Mouse (Mus musculus) midbrain, embryonic 13.5 days (tissue): Measurements from ENCODE around the gene Gbx2. TPM values are rescaled to one million over a fixed set of nuclear protein-coding genes. Genes with fewer than 3 reads are reported as not detected.

ENCODE experiments used
- ATAC-seq: fragments of 200-750 bp; cut with Nextera tagmentation; 2 replicates; pipeline ENCODE4 v1.8.0; 2017; ENCODE audit warnings: mild to moderate bottlenecking, moderate TSS enrichment, moderate library complexity
- H3K27ac ChIP-seq: fragments of 300-500 bp; sonication (generic); 2 replicates; pipeline ENCODE4 v1.5.1; 2015; ENCODE audit warnings: inconsistent platforms, mild to moderate bottlenecking, moderate library complexity
- H3K27me3 ChIP-seq: fragments of 300-500 bp; sonication (generic); 2 replicates; pipeline ENCODE4 v1.6.1; 2015; ENCODE audit warnings: mild to moderate bottlenecking, inconsistent platforms
- H3K36me3 ChIP-seq: fragments of 300-500 bp; sonication (generic); 2 replicates; pipeline ENCODE4 v1.6.1; 2015; ENCODE audit warnings: mild to moderate bottlenecking, inconsistent platforms
- H3K4me1 ChIP-seq: fragments of 300-500 bp; sonication (generic); replicated peaks from 2 replicates; pipeline ENCODE4 v1.6.1; 2015; ENCODE audit warnings: inconsistent platforms
- H3K4me2 ChIP-seq: fragments of 300-500 bp; sonication (generic); replicated peaks from 2 replicates; pipeline ENCODE4 v1.6.1; 2015; ENCODE audit warnings: moderate library complexity, mild to moderate bottlenecking, inconsistent platforms
- H3K4me3 ChIP-seq: fragments of 300-500 bp; sonication (generic); replicated peaks from 2 replicates; pipeline ENCODE4 v1.5.1; 2015; ENCODE audit warnings: mild to moderate bottlenecking, inconsistent platforms
- H3K9ac ChIP-seq: fragments of 300-500 bp; sonication (generic); replicated peaks from 2 replicates; pipeline ENCODE4 v1.6.1; 2015; ENCODE audit warnings: mild to moderate bottlenecking, inconsistent platforms
- H3K9me3 ChIP-seq: fragments of 300-500 bp; sonication (generic); 2 replicates; pipeline ENCODE4 v1.6.1; 2016; ENCODE audit warnings: mild to moderate bottlenecking, inconsistent platforms
- WGBS: fragments of 180-500 bp; shearing (Covaris S2); methylation state at CpG from one replicate; pipeline ENCODE4 v1.1.7; 2015; 5-methylcytosine and 5-hydroxymethylcytosine counted together
- polyA plus RNA-seq: library from polyadenylated mRNA; unstranded; fragments of >200 nt; fragmentation: Nextera tagmentation; extraction: Ambion mirVana; gene quantifications from 2 replicates; pipeline ENCODE4 v1.2.1, GENCODE M21; 2015

Gene Gbx2
- polyA plus RNA-seq, 1 experiment from 2014 or later, result 33.3 TPM

GRCm38 (mm10) chr1:89933786-89934185, 2.8 kb upstream of the Gbx2 start:
- Histone ChIP-seq H3K4me2 (peak overlapping the region; percentile 11), H3K9me3 (no peaks in the 10 kb centered on the region), H3K27me3 (peaks cover 100% of the 10 kb centered on the region), H3K4me3 (peak overlapping the region; percentile 11; the same call in 1 of the 2 replicates), H3K4me1 (peaks cover 68% of the 10 kb centered on the region), H3K9ac (no peak overlapping the region), H3K27ac (no peak overlapping the region), H3K36me3 (no peaks in the 10 kb centered on the region)
- no peak for ATAC-seq
- WGBS, result under 1% methylated on average over 21 of the region's 21 CpGs

- Histone ChIP-seq H3K9ac (no peak overlapping the region), H3K27me3 (peaks cover 100% of the 10 kb centered on the region), H3K4me3 (no peak overlapping the region), H3K9me3 (no peaks in the 10 kb centered on the region), H3K4me1 (peaks cover 73% of the 10 kb centered on the region), H3K36me3 (no peaks in the 10 kb centered on the region), H3K4me2 (peak overlapping the region; percentile 60; the same call in 1 of the 2 replicates), H3K27ac (peak overlapping the region; percentile 14)
- 5% methylated on average over 6 of the region's 6 CpGs for WGBS
- no peak for ATAC-seq
Measured at GRCm38 (mm10) chr1:89933028-89933427, 2.0 kb upstream of the Gbx2 start.

DNA sequence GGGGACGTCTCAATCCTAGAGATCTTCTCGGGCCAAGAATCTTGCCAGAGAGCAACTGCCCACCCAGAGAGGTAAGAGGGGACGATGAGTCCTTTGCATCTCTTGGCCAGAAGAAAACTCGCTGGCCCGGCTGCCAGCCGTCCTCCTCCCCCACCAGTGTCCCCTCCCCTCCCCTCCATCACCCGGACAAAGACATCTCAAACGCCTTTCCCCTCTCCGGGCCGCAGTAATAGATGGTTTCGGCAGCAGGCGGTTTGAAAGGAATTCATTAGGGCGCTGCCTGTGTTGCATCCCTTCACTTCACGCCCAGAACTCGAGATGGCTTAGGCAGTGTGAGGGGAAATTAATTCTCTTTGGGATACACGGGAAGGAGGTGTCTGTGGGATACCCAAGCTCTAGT, 1.6 kb upstream of the Gbx2 start:
- Histone ChIP-seq H3K9ac (no peak overlapping the region), H3K4me3 (no peak overlapping the region), H3K27me3 (peaks cover 100% of the 10 kb centered on the region), H3K4me1 (peaks cover 73% of the 10 kb centered on the region), H3K9me3 (no peaks in the 10 kb centered on the region), H3K27ac (no peak overlapping the region; the same call in 1 of the 2 replicates), H3K4me2 (peak overlapping the region; percentile 60), H3K36me3 (no peaks in the 10 kb centered on the region)
- under 1% methylated on average over 16 of the region's 16 CpGs for WGBS
- no peak for ATAC-seq

DNA sequence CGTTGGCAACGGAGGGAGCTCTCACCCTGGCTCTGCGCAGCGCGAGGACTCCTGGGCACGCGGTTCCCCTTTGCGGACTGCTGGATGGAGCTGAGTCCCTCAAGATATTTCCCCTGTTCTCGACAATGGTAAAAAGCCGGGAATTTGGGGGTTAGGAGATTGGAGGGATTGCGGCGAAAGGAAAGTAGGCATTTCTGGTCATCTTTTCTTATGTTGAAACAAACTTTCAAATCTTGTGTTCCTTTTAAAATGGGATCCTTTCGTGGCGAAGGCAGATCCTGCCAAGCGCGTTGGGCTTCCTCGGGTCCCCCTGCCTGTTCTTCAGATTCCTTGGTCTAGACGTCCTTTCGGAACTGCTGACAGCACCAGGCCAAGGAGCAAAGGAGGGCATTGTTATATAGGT, 1.0 kb upstream of the Gbx2 start:
- no peak for ATAC-seq
- peaks cover 76% of the 10 kb centered on the region for H3K4me1 ChIP-seq
- peak overlapping the region; percentile 46; the same call in 1 of the 2 replicates for H3K9ac ChIP-seq
- no peaks in the 10 kb centered on the region for H3K9me3 ChIP-seq
- under 1% methylated on average over 19 of the region's 19 CpGs for WGBS
- no peaks in the 10 kb centered on the region for H3K36me3 ChIP-seq
- H3K27ac ChIP-seq, result no peak overlapping the region
- H3K4me3 ChIP-seq, result peak overlapping the region; percentile 44
- peaks cover 100% of the 10 kb centered on the region for H3K27me3 ChIP-seq
- H3K4me2 ChIP-seq, result peak overlapping the region; percentile 60

DNA sequence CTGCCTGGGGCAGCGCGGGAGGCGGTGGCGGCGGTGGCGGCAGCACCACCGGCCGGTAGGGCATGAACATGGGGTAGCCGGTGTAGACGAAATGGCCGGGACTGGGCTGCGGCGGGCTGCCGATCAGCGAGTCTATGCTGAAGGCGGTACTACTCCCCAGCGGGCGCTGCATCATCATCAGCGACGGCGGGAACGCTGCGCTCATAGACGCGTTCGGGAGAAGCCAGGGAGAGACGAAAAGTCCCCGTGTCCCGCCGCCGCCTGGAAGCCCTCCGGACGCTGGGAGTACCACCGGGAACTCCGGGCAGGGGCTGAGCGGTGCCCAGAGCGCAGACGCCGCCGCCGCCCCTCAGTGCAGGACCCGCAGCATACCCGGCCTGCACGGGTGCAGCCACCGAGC, 428 bp downstream of the Gbx2 start:
- peak overlapping the region; percentile 60 for H3K4me2 ChIP-seq
- H3K9me3 ChIP-seq, result no peaks in the 10 kb centered on the region
- WGBS, result under 1% methylated on average over 45 of the region's 45 CpGs
- peaks cover 100% of the 10 kb centered on the region for H3K27me3 ChIP-seq
- peak overlapping the region; percentile 60 for H3K9ac ChIP-seq
- H3K4me1 ChIP-seq, result peaks cover 80% of the 10 kb centered on the region
- H3K4me3 ChIP-seq, result peak overlapping the region; percentile 44
- peak overlapping the region; percentile 68 for H3K27ac ChIP-seq
- peak; percentile 49 for ATAC-seq
- H3K36me3 ChIP-seq, result no peaks in the 10 kb centered on the region

DNA sequence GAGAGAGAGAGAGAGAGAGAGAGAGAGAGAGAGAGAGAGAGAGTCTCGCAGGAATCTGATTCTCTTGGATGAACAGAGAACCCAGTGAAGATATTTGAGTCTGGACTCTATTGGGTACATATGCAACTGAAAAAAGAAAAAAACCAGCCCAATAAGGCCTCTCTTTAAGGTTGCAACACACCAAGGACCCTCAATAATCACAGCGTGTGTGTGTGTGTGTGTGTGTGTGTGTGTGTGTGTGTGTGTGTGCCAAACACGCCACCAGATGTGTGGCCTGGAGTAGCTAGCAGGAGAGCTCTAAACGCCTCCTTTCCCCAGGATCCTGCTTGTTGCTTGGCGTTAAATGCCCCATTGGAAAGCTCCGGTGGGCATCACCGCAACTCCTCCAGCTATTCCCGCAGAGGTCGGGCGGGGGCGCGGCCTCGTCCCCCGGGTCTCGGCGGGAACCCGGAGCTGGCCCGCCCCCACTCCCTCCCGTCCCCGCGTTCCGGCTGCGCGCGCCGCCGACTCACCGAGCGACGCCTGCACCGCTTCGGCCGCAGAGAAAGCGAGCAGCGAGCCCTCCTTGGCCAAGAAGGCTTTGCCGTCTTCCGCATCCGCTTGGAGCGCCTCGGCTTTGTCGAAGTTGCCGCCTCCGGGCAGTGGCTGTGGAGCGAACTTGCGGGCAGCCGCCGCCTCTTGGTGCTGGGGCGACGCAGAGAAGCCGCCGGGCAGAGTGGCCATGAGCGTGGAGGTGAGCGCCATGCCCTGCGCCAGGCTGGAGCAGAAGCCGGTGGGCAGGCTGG, 1.1 kb downstream of the Gbx2 start:
- peaks cover 100% of the 10 kb centered on the region for H3K27me3 ChIP-seq
- H3K9ac ChIP-seq, result peak overlapping the region; percentile 60
- no peak for ATAC-seq
- WGBS, result under 1% methylated on average over 55 of the region's 55 CpGs
- H3K27ac ChIP-seq, result peak overlapping the region; percentile 68
- H3K9me3 ChIP-seq, result no peaks in the 10 kb centered on the region
- peak overlapping the region; percentile 60 for H3K4me2 ChIP-seq
- peak overlapping the region; percentile 44 for H3K4me3 ChIP-seq
- no peaks in the 10 kb centered on the region for H3K36me3 ChIP-seq
- peaks cover 78% of the 10 kb centered on the region for H3K4me1 ChIP-seq

GRCm38 (mm10) chr1:89929181-89929580, 1.8 kb downstream of the Gbx2 start:
- H3K9ac ChIP-seq, result peak overlapping the region; percentile 60
- no peak overlapping the region for H3K27ac ChIP-seq
- peaks cover 100% of the 10 kb centered on the region for H3K27me3 ChIP-seq
- no peaks in the 10 kb centered on the region for H3K36me3 ChIP-seq
- 0% methylated on average over 6 of the region's 6 CpGs for WGBS
- ATAC-seq, result no peak
- H3K4me1 ChIP-seq, result peaks cover 75% of the 10 kb centered on the region
- peak overlapping the region; percentile 33; the same call in 1 of the 2 replicates for H3K4me2 ChIP-seq
- peak overlapping the region; percentile 44 for H3K4me3 ChIP-seq
- H3K9me3 ChIP-seq, result no peaks in the 10 kb centered on the region

- Histone ChIP-seq H3K9me3 (no peaks in the 10 kb centered on the region), H3K36me3 (no peaks in the 10 kb centered on the region), H3K27me3 (peaks cover 100% of the 10 kb centered on the region), H3K4me3 (peak overlapping the region; percentile 44), H3K4me1 (peaks cover 73% of the 10 kb centered on the region), H3K9ac (peak overlapping the region; percentile 60), H3K27ac (no peak overlapping the region), H3K4me2 (peak overlapping the region; percentile 33)
- no peak for ATAC-seq
- 3% methylated on average over 25 of the region's 25 CpGs for WGBS
Measured at GRCm38 (mm10) chr1:89928676-89929075, 2.3 kb downstream of the Gbx2 start.

- peaks cover 100% of the 10 kb centered on the region for H3K27me3 ChIP-seq
- H3K27ac ChIP-seq, result no peak overlapping the region
- peak overlapping the region; percentile 33 for H3K4me2 ChIP-seq
- 1% methylated on average over 36 of the region's 36 CpGs for WGBS
- H3K36me3 ChIP-seq, result no peaks in the 10 kb centered on the region
- peaks cover 78% of the 10 kb centered on the region for H3K4me1 ChIP-seq
- H3K4me3 ChIP-seq, result peak overlapping the region; percentile 44
- H3K9me3 ChIP-seq, result no peaks in the 10 kb centered on the region
- no peak for ATAC-seq
- peak overlapping the region; percentile 40; the same call in 1 of the 2 replicates for H3K9ac ChIP-seq
Measured at GRCm38 (mm10) chr1:89927061-89927661, 3.8 kb downstream of the Gbx2 start.

- peak overlapping the region; percentile 44 for H3K4me3 ChIP-seq
- peak overlapping the region; percentile 33 for H3K4me2 ChIP-seq
- H3K9ac ChIP-seq, result 0 out of 2 replicates have a peak overlapping the region, but pooled peaks have one; percentile 20
- no peak for ATAC-seq
- H3K27me3 ChIP-seq, result peaks cover 100% of the 10 kb centered on the region
- no peaks in the 10 kb centered on the region for H3K9me3 ChIP-seq
- no peaks in the 10 kb centered on the region for H3K36me3 ChIP-seq
- H3K27ac ChIP-seq, result no peak overlapping the region
- 6% methylated on average over 9 of the region's 9 CpGs for WGBS
- H3K4me1 ChIP-seq, result peaks cover 78% of the 10 kb centered on the region
Measured at GRCm38 (mm10) chr1:89926583-89927060, 4.4 kb downstream of the Gbx2 start.

GRCm38 (mm10) chr1:89925501-89926190, 5.3 kb downstream of the Gbx2 start:
- 9% methylated on average over 12 of the region's 12 CpGs for WGBS
- Histone ChIP-seq H3K4me1 (peaks cover 70% of the 10 kb centered on the region), H3K4me3 (peak overlapping the region; percentile 44; the same call in 1 of the 2 replicates), H3K4me2 (peak overlapping the region; percentile 33), H3K9me3 (no peaks in the 10 kb centered on the region), H3K9ac (peak overlapping the region; percentile 28; the same call in 1 of the 2 replicates), H3K27ac (no peak overlapping the region), H3K27me3 (peaks cover 100% of the 10 kb centered on the region), H3K36me3 (no peaks in the 10 kb centered on the region)
- ATAC-seq, result no peak
